Mouse (Mus musculus): ENCODE data around the gene Fbxl17.

Gene Fbxl17

DNA sequence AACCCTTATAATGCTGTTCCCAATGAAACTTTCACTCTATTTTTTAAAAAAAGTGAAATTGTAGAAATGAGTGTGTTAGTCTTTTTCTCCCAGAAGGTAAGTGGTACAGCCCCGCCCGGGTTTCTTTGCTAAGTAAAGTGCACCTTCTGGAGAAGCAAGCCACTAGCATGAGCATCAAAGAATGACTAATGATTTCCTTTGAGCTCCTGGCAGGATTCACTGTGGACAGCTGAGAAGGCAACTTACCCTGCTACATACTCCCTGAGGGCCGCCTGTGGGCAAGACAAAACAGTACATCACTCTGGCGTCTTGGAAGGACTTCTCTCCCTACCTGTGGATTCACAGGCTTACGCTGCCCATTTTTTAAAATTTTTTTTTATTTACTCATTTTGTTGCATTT, 217.8 kb downstream of the Fbxl17 start:
- DNase-seq (ENCODE audit: low spot score in 2 of 2): no peak

DNA sequence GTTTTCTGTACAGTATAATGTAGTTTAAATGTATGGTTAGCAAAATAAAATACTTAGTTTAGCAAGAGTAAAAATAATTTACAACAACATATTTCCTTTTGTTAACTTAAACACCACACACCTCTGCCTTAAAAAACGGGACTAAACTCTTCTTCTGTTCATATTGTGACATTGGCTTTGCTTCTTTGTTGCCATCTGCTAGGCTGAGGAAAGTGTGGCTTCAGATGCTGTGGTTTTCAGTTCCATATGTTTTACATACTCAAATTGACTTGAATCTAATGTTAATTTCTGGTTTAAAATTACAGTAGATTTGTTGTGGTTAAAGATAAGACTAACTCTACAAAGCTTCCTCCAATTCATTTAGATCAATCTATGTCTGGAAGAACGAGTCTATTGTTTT, 218.8 kb downstream of the Fbxl17 start:
- DNase-seq (ENCODE audit: low spot score in 2 of 2): no peak

DNA sequence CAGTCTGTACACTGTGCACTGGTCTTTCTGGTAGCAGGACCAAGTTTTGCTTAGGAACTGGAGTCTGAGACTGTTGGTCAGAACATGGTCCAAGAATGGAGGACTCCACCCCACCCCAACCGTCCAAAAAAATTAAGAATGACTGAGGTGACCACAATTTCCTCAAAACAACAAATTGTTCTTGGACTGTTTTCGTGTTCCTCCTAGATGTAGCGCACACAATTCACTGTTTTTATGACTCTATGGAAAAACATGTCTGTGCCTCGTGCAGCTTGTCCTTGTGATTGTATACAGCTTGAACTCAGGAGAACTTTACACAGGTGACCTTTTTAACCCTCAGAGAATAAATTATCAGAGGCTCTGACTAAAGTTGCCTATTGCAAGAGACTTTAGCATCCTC, 220.7 kb downstream of the Fbxl17 start:
- DNase-seq (ENCODE audit: low spot score in 2 of 2): no peak

DNA sequence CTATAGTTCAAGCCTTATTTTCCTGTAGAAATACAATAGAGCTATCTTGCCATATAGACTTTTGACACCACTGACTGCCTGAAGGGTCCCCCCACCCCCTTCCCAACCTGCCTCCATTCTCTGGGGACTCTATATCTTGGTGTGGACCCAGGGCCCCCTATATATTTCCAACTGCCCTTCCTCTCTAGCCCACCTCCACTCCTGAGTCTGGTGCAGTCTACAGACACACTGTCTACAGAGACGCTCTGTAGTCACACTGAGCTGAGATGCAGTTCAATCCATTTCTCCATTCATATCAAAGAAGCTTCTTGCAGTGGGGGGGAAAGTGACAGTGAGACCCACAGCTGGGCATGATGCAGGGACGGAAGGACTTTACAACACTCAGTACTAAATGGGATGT, 226.5 kb downstream of the Fbxl17 start:
- DNase-seq (ENCODE audit: low spot score in 2 of 2): no peak

DNA sequence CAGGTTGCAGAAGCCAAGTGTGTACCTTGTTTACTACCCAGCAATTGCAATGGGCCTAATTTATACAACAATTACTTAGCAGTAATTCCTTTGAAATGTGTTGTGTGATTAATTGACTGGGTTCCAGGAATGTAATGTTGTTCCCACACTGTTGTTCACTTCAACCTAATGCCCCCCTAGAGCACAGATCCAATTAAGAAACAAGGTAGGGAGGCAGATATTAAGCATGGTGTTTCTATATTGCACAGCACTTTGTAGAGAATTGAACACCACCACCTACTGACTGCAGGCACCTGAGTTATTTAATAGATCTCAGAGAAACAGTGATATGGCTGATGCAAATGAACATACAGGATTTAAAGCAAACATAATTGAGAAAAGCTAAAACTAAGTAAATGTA, 226.9 kb downstream of the Fbxl17 start:
- DNase-seq (ENCODE audit: low spot score in 2 of 2): no peak

DNA sequence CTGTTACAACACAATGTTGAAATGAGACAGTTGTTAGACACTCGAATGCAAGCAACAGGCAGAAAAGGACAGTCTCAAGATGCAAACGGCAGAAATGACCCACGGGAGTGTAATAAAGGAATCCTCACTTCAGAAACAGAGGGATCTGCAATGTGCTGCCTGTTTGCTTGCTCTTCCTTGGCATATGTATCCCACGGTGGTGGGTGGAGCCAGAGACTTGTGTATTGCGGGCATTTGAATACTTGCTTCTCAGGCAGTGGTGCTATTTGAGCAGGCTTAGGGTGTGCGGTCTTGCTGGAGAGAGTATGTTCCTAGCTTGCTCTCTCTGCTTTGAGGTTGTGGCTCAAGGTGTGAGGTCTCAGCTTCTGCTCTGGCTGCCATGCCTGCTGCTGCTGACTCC, 228.8 kb downstream of the Fbxl17 start:
- no peak for DNase-seq (ENCODE audit: low spot score in 2 of 2)

DNA sequence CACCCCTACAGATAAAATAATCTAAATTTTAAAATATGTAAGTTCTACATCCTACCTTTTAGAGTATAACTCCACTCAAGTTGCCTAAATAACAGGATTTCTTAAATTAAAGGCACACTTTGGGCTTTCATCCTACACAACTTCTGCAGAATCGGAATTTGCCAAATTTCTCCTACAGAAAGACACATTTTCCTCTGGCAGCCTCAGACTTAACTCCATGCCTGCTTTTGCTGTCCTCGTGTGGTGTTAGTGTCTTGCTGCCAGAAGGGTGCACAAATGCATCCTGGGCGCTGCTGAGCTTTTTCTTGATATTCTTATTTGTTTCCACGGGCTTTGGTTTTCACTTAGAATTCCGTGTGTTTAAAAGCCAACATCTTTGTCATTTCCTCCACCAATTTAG, 229.3 kb downstream of the Fbxl17 start:
- no peak for DNase-seq (ENCODE audit: low spot score in 2 of 2)

DNA sequence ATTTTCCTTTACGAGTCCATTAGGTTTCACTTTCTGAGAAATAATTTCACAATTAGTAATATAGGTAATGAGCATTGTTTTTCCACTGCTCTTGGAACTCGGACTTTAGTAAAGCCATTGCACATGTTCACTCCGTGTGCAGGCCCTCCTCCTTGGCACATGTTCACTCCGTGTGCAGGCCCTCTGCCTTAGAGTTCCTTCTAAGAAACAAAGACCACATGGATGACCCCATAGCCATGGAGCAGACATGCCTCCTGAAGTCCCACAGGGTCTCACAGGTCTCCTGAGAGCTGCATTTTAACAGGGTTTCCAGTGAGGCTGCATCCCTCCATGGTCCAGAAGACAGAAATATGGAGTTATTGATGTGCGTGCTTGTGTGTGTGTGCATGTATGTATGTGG, 237.1 kb downstream of the Fbxl17 start:
- peak in 1 of 2 experiments; percentile 54 for DNase-seq (ENCODE audit: low spot score in 2 of 2)

DNA sequence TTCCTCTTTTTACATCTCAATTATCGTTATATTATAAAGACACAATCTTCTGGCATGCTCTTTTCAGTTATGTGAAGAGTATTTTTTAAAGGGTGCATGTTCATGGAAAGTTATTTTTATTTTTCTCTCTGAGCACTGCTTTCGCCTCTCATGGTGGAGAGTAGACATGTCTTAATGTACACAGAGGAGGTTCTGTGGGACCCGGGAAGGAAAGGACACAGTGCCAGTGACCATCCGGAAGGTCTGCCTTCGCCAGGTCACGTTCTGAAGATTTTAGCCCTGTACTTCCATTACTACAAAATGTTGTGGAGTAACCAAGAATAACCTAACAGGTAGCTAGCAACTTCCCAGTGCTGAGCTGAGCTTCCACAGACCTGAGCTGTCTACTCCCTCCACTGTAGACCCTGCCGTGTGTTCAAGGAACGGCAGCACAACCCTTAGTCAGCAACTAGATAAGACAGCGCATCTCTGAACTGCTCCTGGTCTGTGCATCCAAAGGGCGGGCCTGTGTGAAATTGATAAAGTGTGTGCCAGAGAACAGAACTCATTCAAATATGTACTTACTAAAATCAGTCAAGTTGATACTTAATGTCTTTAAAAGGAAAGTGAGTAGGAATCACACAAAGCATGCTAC, 238.2 kb downstream of the Fbxl17 start:
- peak; percentile 73 for DNase-seq (ENCODE audit: low spot score in 2 of 2)

DNA sequence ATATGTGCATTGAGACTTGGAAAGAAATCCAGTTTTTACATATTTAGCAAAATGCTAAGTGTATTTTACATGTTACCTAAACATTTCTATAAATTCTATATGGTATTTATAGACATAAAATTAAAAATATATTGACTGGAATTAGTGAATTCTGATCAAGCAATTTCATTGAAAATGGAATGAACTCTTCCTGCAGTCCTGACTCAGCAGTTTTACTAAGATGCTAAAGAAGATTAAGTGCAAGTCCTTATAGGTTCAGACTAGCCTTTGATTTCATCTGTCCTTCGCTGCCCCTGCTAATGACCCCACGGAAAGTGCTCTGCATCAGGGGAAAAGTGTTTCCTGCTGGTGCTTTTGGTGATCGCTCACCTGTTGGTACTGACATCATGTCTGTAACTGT, 240.7 kb downstream of the Fbxl17 start:
- no peak for DNase-seq (ENCODE audit: low spot score in 2 of 2)

DNA sequence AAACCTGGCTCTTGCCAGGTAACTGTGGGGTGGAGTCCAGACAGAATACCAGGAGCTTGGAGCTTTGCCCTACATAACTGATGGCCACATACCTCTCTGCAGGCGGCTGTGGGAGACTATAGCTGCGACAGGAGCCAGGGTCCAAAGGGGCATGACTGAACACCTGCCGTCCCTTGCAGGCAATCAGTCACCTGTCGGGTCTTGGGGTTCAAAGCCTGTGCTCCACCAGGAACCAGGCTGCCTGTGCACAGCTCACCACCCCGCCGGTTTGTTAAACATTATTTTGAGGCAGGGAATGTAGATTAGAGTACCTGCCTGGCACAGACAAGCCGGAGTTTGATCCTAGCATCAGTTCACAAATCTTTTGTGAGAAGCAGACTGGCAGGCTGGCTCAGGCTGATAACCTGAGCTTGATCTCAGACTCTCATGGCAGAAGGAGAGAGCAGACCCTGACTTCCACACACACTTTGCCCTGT, 253.6 kb downstream of the Fbxl17 start:
- DNase-seq (ENCODE audit: low spot score in 2 of 2): peak; percentile 13 to 61

DNA sequence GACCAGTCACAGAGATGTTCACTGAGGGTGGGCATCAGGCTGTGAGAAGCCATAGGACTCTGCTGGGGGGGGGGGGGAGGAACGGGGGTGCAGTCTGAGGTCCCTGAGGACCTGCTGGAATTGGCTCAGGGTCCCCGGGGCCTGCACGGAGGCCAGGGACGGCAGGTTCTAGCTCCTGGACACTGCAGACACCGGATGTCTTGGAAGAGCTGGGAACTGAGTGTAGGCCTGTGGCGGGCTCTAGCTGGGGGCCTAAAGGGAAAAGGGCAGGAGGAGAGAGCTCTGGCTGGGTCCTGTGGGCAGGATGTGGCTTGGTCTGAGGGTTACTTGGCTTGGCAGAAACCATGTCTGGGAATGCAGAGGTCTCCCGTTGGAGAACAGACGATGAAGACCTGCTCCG, 254.3 kb downstream of the Fbxl17 start:
- peak in 1 of 2 experiments; percentile 47 for DNase-seq (ENCODE audit: low spot score in 2 of 2)

DNA sequence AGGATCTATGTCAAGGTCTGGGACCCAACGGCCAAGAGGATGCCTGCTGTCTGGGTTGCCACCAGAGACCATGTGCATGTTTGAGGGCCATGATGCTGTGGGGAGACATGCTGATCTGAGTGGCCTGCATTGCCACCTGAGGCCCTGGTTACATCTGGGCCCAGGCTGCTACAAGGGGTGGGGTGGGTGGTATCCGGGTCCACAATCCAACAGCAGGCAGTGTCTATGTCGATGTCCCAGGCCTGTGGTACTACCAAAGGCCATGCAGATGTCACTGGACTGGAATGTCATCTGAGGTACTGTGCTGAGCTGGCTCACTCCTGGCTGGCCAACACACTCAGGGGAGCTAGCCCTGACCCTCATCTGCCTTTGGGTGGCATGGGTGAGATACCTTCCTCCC, 257.1 kb downstream of the Fbxl17 start:
- DNase-seq (ENCODE audit: low spot score in 2 of 2): peak in 1 of 2 experiments; percentile 58

DNA sequence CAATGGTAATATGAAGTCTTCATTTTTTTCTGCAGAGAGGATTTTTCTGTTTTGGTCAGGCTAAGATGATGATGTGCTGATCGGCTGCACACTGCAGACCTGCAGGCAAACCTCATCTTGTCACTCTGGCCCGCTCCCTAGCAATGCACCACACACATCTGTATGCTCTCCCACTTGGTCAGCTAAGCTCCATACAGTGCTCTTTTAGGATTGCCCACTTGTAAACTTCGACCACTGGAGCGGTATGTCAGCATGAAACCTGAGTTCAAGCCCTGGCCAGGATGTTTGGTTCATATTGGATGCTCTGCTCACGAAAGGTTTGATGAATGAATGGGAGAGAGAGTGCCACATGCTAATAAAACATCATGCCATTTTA, 259.1 kb downstream of the Fbxl17 start:
- DNase-seq (ENCODE audit: low spot score in 2 of 2): peak in 1 of 2 experiments; percentile 49

DNA sequence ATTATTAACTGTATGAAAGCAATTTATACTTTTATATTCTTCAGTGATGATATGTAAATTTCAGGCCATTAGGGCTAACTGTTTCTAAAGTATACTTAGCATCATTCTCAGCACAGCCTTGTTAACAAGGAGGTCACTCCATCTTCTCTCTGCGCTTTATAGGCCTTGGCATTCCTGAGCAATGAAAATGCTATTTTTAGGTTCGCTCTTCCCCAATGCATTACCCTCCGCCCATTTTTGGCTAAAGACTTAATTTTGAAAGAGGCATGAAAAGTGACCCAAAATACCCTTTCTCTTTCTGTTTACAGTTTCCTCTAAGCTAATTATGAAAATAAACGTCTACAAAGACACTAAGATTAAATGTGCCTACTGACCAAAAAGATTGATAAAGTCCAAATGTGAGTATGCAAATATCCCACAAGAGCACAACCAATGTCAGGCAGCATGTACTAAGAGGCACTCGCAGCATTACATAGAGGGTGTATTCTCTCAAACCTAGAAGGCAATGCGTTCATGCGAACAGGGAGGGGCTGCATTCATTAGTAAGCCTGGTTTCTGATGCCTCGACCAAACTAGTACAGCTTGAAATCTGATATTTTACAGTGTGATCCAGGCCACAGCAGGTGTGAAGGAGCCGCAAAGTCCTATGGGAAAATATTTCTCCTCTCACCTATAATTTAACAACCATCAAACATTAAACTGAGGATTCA, 259.6 kb downstream of the Fbxl17 start:
- peak in 1 of 2 experiments; percentile 36 for DNase-seq (ENCODE audit: low spot score in 2 of 2)

DNA sequence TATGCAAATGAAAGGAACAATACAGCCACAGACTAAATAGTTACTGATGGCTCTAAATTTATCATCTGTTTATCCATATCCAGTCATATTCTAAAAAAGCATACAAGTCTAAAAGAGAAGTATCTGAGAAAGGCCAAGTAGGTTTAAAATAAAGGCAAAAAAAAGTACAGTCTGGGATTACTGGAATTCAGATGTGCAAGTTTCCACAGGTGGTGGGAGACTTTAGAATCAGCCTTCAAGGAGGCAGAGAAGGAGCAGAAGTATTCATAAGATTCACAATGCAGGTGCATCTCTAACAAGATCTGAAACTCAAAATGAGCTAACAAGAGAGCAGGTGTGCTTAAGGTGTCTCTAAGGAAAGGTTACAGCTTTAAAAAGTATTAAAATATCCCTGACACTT, 263.0 kb downstream of the Fbxl17 start:
- DNase-seq (ENCODE audit: low spot score in 2 of 2): no peak

DNA sequence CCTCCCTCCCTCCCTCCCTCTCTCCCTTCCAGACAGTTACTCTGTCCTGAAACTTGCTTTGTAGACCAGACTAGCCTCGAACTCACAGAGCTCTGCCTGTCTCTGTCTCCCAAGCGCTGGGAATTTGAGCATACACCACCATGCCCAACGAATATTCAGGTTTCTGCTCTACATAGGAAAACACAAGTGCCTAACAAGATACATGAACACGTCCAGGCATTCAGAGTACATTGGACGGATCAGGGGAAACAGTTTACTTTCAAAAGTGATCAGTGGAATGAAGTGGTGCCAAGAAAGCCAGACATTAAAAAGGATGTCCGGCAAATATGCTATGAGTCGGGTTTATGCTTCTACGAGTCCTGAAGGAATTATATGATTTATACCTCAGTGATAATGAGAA, 263.6 kb downstream of the Fbxl17 start:
- no peak for DNase-seq (ENCODE audit: low spot score in 2 of 2)

DNA sequence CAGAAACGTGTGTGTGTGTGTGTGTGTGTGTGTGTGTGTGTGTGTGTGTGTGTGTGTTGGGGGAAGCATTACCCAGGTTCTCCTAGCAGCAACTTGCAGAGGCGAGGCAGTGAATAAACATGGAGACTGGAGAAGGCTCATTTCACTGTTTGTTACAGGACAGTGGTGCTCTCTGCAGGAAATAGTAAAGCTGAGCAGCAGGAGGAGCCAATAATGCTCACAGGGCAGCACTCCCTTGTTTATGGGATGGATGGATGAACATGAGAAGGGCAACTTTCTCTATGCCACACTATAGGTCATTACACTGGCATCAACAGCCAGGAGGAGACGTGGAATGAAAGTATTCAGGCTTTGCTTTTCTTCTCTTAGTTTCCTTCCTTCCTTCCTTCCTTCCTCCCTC, 264.0 kb downstream of the Fbxl17 start:
- DNase-seq (ENCODE audit: low spot score in 2 of 2): no peak

DNA sequence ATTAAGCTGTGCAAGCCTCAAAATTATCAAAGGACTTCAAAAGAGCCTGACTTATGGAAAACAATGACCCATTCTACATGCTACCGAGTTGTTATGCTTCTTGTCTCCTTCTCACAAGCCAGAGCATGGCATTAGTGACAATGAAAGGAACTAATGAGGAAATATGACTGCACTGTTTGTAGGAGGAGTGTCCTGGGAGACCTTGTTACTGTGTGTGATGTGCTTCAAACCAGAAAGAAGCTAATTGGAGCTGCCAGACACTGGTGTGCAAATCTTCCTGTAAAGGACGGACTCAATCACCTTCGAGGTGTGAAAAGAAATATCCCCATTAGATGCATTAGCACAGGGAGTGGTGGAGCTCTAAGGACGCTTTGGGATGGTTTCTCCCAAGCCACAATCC, 270.7 kb downstream of the Fbxl17 start:
- DNase-seq (ENCODE audit: low spot score in 2 of 2): no peak

DNA sequence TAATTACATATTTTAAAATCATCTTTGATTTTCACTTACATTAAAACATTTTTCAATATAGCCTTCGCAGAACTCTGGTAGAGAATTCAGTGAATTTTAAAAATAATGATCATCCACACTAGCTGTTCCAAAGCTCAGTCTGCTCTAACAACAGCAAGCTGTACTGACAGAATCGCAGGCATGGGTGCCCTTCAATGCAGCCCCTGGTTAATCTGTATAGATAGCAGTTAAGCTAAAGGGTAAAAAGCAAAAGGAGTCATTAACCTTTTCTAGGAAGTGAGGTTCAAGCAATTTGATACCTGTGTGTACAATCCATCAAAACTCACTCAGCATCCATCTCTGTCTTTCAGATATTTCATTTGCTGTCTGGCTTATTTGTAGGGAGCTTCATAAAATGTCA, 273.4 kb downstream of the Fbxl17 start:
- no peak for DNase-seq (ENCODE audit: low spot score in 2 of 2)

DNA sequence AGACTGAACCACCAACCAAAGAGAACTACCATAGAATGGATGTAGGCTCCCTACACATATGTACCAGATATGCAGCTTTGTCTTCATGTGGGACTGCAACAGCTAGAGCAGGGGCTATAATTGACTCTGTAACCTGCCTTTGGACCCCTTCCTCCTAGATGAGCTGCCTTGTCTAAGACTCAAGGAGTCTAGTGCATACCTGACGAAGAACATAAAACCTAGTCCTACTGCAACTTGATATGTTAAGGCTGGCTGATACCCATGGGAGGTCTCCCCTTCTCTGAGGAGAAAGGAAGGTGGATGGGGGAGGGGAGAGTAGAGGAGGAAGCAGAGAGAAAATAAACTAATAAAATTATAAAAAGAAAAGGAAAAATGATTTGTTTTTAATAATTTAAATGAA, 273.9 kb downstream of the Fbxl17 start:
- DNase-seq (ENCODE audit: low spot score in 2 of 2): peak in 1 of 2 experiments; percentile 15

DNA sequence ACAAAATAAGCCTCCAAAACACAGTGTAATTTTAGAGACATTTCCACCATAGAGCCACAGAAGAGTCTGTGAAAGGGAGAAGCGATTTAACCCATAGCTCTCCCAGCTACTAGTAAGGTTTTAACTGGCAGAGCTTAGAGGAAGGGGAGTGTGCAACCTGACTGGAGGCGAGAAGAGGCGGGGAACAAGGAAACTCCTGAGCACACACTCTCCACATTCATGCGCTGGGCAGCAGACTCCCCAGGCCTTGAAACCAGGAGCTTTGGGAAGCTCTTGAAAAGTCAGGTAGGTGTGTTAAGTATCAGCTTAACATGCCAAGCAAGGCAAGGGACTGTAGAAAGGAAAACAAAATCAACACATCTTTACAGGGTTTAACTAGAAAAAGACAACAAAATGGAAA, 276.1 kb downstream of the Fbxl17 start:
- DNase-seq (ENCODE audit: low spot score in 2 of 2): peak in 1 of 2 experiments; percentile 46

DNA sequence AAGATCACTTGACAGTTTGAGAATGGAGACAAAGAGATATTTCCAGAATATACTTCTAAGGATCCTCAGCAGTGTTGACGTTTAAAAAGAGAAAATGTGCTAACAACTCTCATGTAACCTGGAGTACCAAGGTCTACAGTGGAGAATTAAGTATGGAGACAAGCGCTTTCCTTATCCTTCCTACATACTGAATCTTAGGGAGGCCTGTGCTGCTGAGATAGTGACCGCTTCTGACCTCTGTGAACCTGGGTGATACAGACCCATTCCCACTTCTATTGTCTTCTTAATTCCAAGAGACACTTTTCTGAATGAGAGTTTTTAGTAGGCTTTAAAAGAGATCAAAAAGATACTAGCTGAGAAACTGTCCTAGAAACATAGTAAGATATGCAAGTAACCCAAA, 278.2 kb downstream of the Fbxl17 start:
- peak in 1 of 2 experiments; percentile 13 for DNase-seq (ENCODE audit: low spot score in 2 of 2)

DNA sequence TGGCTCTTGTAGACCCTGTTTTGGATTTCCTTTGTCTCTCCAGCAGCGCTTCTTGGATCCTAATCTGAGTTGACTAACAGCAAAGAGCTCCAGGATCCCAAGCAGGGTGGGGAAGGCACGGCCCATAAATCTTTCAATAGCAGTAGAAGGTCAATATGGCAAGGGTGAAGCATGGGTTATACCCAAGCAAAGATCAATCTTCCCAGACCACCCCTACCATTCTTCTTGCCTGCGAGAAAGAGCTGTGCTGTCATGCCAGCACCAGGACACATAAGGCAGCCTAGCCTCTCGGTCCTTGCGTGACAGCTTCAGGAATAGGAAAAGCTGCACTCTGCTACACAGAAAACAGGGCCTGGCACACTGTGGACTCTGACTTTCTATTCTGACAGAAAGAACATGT, 279.0 kb downstream of the Fbxl17 start:
- DNase-seq (ENCODE audit: low spot score in 2 of 2): peak in 1 of 2 experiments; percentile 48
